Mouse (Mus musculus) olfactory bulb, adult 2 months (tissue): ENCODE measurements around the gene Lrrc8b. TPM values are rescaled to one million over a fixed set of nuclear protein-coding genes. Genes with fewer than 3 reads are reported as not detected.

Experiments
- H3K27ac ChIP-seq: fragments of 200-500 bp; 2 replicates; pipeline ENCODE4 v1.5.1; 2012; ENCODE audit warnings: low read depth, low read length; ENCODE audit not compliant: insufficient read depth
- H3K4me1 ChIP-seq: fragments of 200-500 bp; 2 replicates; pipeline ENCODE4 v1.6.1; 2012; ENCODE audit warnings: low read length; ENCODE audit not compliant: control insufficient read depth, insufficient read depth
- H3K4me3 ChIP-seq: fragments of 200-500 bp; 2 replicates; pipeline ENCODE4 v1.5.1; 2012; ENCODE audit warnings: mild to moderate bottlenecking, low read depth, low read length, moderate library complexity; ENCODE audit not compliant: insufficient read depth
- CTCF ChIP-seq: fragments of 200-500 bp; IDR thresholded peaks from 2 replicates; pipeline ENCODE4 v1.5.1; 2012; ENCODE audit warnings: low read depth, mild to moderate bottlenecking, low read length, moderate library complexity; ENCODE audit not compliant: insufficient read depth
- POLR2A ChIP-seq: fragments of 200-500 bp; IDR thresholded peaks from 2 replicates; pipeline ENCODE4 v1.6.1; 2012; ENCODE audit warnings: mild to moderate bottlenecking, low read depth, low read length, moderate library complexity; ENCODE audit not compliant: insufficient read depth
- WGBS: fragments of 180-500 bp; shearing (Covaris S2); methylation state at CpG from one replicate; pipeline ENCODE4 v1.1.7; 2018; 5-methylcytosine and 5-hydroxymethylcytosine counted together
- polyA plus RNA-seq: library from polyadenylated mRNA; stranded (reverse); fragments of >200 nt; gene quantifications from 2 replicates; pipeline ENCODE4 v1.2.4, GENCODE M21; 2012; ENCODE audit warnings: low replicate concordance; ENCODE audit not compliant: missing spikeins, insufficient read depth, insufficient read length

Lrrc8b gene
- polyA plus RNA-seq, 1 experiment, result not detected

GRCm38 (mm10) chr5:105415951-105416675 is 538 bp downstream of the Lrrc8b start:
- H3K27ac ChIP-seq, result peak overlapping the region; percentile 53; the same call in 1 of the 2 replicates
- peaks cover 3% of the 10 kb centered on the region; the same call in 1 of the 2 replicates for H3K4me1 ChIP-seq
- TF ChIP-seq POLR2A (no peak), CTCF (no peak)
- 1% methylated on average over 34 of the region's 36 CpGs for WGBS
- peak overlapping the region; percentile 74 for H3K4me3 ChIP-seq

- no peak overlapping the region for H3K4me3 ChIP-seq
- H3K4me1 ChIP-seq, result peaks cover 3% of the 10 kb centered on the region; the same call in 1 of the 2 replicates
- no peak overlapping the region for H3K27ac ChIP-seq
- no peak for TF ChIP-seq POLR2A
- TF ChIP-seq CTCF, result no peak
- 77% methylated on average over 8 of the region's 8 CpGs for WGBS
These were observed 1.6 kb downstream of the Lrrc8b start for GRCm38 (mm10) chr5:105417217-105417616.

GRCm38 (mm10) chr5:105418364-105418763 is 2.8 kb downstream of the Lrrc8b start:
- Histone ChIP-seq H3K27ac (no peak overlapping the region), H3K4me3 (no peak overlapping the region), H3K4me1 (peaks cover 3% of the 10 kb centered on the region; the same call in 1 of the 2 replicates)
- WGBS, result 92% methylated on average over 7 of the region's 7 CpGs
- no peak for TF ChIP-seq CTCF
- no peak for TF ChIP-seq POLR2A

GRCm38 (mm10) chr5:105418851-105419250 is 3.3 kb downstream of the Lrrc8b start:
- TF ChIP-seq POLR2A (no peak), CTCF (no peak)
- H3K4me3 ChIP-seq, result no peak overlapping the region
- H3K27ac ChIP-seq, result no peak overlapping the region
- 85% methylated on average over 5 of the region's 5 CpGs for WGBS
- H3K4me1 ChIP-seq, result peaks cover 3% of the 10 kb centered on the region; the same call in 1 of the 2 replicates

- Histone ChIP-seq H3K27ac (no peak overlapping the region), H3K4me3 (no peak overlapping the region), H3K4me1 (peaks cover 7% of the 10 kb centered on the region; the same call in 1 of the 2 replicates)
- TF ChIP-seq CTCF (no peak), POLR2A (no peak)
- WGBS, result 100% methylated on average over 2 of the region's 2 CpGs
These were observed 10.0 kb downstream of the Lrrc8b start for GRCm38 (mm10) chr5:105425587-105425986.

- Histone ChIP-seq H3K4me3 (no peak overlapping the region), H3K27ac (no peak overlapping the region), H3K4me1 (peaks cover 7% of the 10 kb centered on the region; the same call in 1 of the 2 replicates)
- TF ChIP-seq CTCF, result no peak
- TF ChIP-seq POLR2A, result no peak
- 68% methylated on average over 7 of the region's 7 CpGs for WGBS
These were observed 11.8 kb downstream of the Lrrc8b start for GRCm38 (mm10) chr5:105427326-105427725.

GRCm38 (mm10) chr5:105428265-105428974 is 12.8 kb downstream of the Lrrc8b start:
- WGBS, result 62% methylated on average over 12 of the region's 12 CpGs
- H3K27ac ChIP-seq, result no peak overlapping the region
- H3K4me1 ChIP-seq, result peaks cover 9% of the 10 kb centered on the region; the same call in 1 of the 2 replicates
- TF ChIP-seq POLR2A (no peak), CTCF (no peak)
- no peak overlapping the region for H3K4me3 ChIP-seq

- WGBS, result 92% methylated on average over 8 of the region's 8 CpGs
- Histone ChIP-seq H3K4me3 (no peak overlapping the region), H3K27ac (no peak overlapping the region), H3K4me1 (peaks cover 12% of the 10 kb centered on the region; the same call in 1 of the 2 replicates)
- TF ChIP-seq POLR2A (no peak), CTCF (no peak)
These were observed 14.6 kb downstream of the Lrrc8b start for GRCm38 (mm10) chr5:105430148-105430547.

GRCm38 (mm10) chr5:105439608-105440007 is 24.0 kb downstream of the Lrrc8b start:
- H3K27ac ChIP-seq, result no peak overlapping the region
- H3K4me3 ChIP-seq, result no peak overlapping the region
- no peaks in the 10 kb centered on the region for H3K4me1 ChIP-seq
- TF ChIP-seq CTCF, result no peak
- TF ChIP-seq POLR2A, result no peak
- 88% methylated on average over 5 of the region's 5 CpGs for WGBS
